ENCODE assay signal across 11 mouse cellular contexts in the genomic region with DNA sequence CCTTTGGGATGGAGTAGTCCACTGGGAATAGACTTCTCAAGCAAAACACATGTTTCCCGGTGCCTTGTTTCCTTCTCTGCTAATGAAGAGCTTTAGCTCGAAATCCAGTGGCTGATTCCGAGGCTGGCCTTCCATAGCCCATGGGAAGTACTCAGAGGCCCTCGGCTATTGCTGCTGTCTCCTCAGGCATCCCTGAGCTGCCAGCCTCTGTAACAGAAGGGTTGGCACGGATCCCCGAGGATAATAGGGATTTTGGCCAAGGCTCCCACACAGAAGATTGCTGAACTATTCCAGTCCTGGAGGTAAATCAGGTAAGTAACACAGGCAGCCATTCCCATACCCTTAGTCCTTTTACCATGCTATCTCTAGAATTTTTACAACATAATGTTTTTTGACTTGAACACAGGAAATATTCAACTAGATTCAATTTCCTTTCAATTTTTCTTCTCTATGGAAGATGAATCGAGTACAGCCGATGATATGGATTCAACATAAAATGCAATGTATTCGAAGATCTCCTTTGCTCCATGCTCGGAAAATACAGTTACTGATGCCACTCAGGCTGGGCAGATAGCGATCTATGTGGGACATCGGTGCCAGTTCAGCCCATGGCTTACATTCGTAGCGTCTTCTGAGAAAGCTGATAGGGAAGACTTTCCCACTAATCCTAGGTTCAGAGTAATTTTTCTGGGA.
DNase-seq lines count a peak whose midpoint lies in the region; ATAC-seq and TF ChIP-seq lines count a peak whose summit lies in the region.
"Had no signal": no experiment of that assay in that cellular context is flagged by ENCODE, and none has a peak within 500 bp of the region (broad histone marks: within the 10 kb centered on the region; RNA-seq: fewer than 3 reads in every experiment).

No protein-coding gene starts in this region.

- H3K4me2 ChIP-seq in midbrain, postnatal 0 days (ENCODE audit: low read depth, low read length, poor library complexity, severe bottlenecking), result peak overlapping the region; percentile 39
- H3K4me2 ChIP-seq: intestine, embryonic 15.5 days; neural tube, embryonic 13.5 days had no signal

- peak; percentile 38; the same call in 1 of the 2 replicates for ATAC-seq in midbrain, postnatal 0 days (ENCODE audit: low FRiP score)
- ATAC-seq: intestine, embryonic 15.5 days had no signal

- intact Hi-C loops in left cerebral cortex, postnatal 4 days (cut with DNase I), result no loop called here
- intact Hi-C loops in left cerebral cortex, postnatal 36 days (cut with DNase I), result no loop called here

- no peak overlapping the region for H3K9ac ChIP-seq in midbrain, postnatal 0 days (replicated peaks; ENCODE audit: low read length, poor library complexity, severe bottlenecking)
- H3K9ac ChIP-seq: intestine, embryonic 15.5 days; neural tube, embryonic 13.5 days had no signal

- H3K9me3 ChIP-seq in midbrain, postnatal 0 days (ENCODE audit: low read length), result no peaks in the 10 kb centered on the region
- H3K9me3 ChIP-seq: intestine, embryonic 15.5 days; neural tube, embryonic 13.5 days had no signal

- H3K4me3 ChIP-seq in midbrain, postnatal 0 days (ENCODE audit: low read depth, low read length), result peak overlapping the region; percentile 1; the same call in 1 of the 2 replicates
- H3K4me3 ChIP-seq: intestine, embryonic 15.5 days; neural tube, embryonic 13.5 days had no signal

- DNase-seq in left cerebral cortex, postnatal 4 days, result peak; percentile 72
- DNase-seq in left cerebral cortex, postnatal 36 days (ENCODE audit: low spot score in 2 of 2), result no peak
- DNase-seq in brain, adult 2 months (ENCODE audit: low read depth, low spot score), result peak; percentile 85
- peak; percentile 78 for DNase-seq in cerebellum, adult 9-11 months
- DNase-seq in midbrain, postnatal 0 days (ENCODE audit: low spot score), result peak; percentile 30
- no peak for DNase-seq in thymus, postnatal 25 days
- no peak for DNase-seq in right cerebral cortex, adult 18-20 months
- DNase-seq: liver; lung, postnatal 4 days had no signal

- H3K27ac ChIP-seq in midbrain, postnatal 0 days (ENCODE audit: low read depth, low read length), result no peak overlapping the region
- H3K27ac ChIP-seq: intestine, embryonic 15.5 days; neural tube, embryonic 13.5 days had no signal

- TF ChIP-seq CTCF in midbrain, postnatal 0 days (IDR thresholded peaks at IDR 0.05), result no peak

- H3K36me3 ChIP-seq in midbrain, postnatal 0 days (ENCODE audit: insufficient read depth, low read length), result no peaks in the 10 kb centered on the region
- H3K36me3 ChIP-seq: intestine, embryonic 15.5 days; neural tube, embryonic 13.5 days had no signal

- no peaks in the 10 kb centered on the region for H3K27me3 ChIP-seq in midbrain, postnatal 0 days (ENCODE audit: insufficient read depth, low read length)
- H3K27me3 ChIP-seq: intestine, embryonic 15.5 days; neural tube, embryonic 13.5 days had no signal

- no peaks in the 10 kb centered on the region for H3K4me1 ChIP-seq in midbrain, postnatal 0 days (ENCODE audit: insufficient read depth, low read length)
- H3K4me1 ChIP-seq: intestine, embryonic 15.5 days; neural tube, embryonic 13.5 days had no signal

- 42% methylated on average over 14 of the region's 14 CpGs for WGBS in midbrain, postnatal 0 days

Comparison
In these comparisons a context has a peak if more than half of its experiments do, and no peak if none do; other contexts are left out.
1. DNase-seq: peak in left cerebral cortex, postnatal 4 days (single experiment), brain, adult 2 months (single experiment), cerebellum, adult 9-11 months (single experiment) and midbrain, postnatal 0 days (single experiment); none in left cerebral cortex, postnatal 36 days (0 of 2), thymus, postnatal 25 days (single experiment) and right cerebral cortex, adult 18-20 months (single experiment).